Mouse (Mus musculus): ENCODE measurements at regions not wholly inside any gene's neighbourhood (a gene's known extent, or its start where the extent isn't known, plus 50 kb on each side); places are given as distances from the start of the nearest gene placed in this dataset.

GRCm38 (mm10) chr1:157014532-157015497 is 75.4 kb upstream of the Ralgps2 start:
- CTCF ChIA-PET = no interaction called here

- CTCF ChIA-PET = interaction anchor here (0.6 kb wide), 1 partner anchor 10 kb away, joined by 4 read pairs; no protein-coding TSS in a partner anchor
These were observed 74.2 kb upstream of the Ralgps2 start for GRCm38 (mm10) chr1:157013669-157014048.

DNA sequence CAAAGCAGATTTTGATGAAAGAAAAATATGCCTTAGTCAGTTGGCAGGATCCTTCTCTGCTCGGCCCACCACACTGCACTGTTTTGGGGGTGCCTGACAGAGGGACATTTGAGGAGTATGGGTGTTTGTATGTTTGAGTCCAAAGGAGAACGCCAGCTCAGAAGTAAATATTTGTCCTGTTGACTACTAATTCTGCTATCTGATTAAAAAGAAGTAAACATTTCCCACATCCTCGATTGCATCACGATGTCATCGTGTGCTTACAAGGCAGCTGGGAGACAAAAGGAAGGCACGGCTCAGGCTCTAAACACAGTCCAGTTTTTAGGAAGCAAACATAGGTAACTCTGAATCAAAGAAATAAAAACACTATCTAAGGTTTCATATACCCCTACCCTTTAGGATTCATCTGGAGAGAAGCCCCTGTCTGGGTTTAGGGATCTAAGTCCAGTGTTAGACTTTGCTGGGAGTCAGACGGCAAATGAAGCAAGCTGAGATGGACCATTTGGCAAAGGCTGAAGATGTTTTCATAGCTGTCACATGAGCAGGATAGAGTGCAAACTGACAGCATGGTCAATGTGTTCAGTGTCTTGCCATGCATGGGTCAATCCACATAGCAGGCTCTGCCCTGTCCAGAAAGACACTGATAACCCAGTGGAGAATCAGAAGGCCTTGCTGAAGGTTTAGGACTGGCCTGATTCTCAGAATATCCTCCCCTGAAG is 73.7 kb upstream of the Ralgps2 start:
- CTCF ChIA-PET = interaction anchor here (0.6 kb wide), 1 partner anchor 10 kb away, joined by 4 read pairs; no protein-coding TSS in a partner anchor

DNA sequence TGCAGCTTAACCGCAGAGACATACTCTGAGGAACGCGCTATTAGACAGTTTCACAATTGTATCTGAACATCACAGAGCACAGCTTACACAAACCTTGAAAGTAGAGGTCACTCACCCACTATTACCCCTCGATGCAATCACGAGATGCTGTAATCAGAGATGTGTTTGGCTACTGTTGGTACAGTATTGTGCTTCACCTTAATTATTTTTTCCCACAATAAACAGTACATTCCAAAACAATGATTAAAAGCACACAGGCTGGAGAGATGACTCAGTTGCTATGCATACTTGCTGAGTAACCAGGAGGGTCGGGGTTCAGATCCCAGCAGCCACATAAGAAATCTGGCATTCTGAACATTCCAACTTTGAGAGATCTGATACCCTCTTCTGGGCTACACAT is 71.8 kb upstream of the Ralgps2 start:
- CTCF ChIA-PET = interaction anchor here (0.7 kb wide), 1 partner anchor 7 kb away, joined by 3 read pairs; no protein-coding TSS in a partner anchor

- CTCF ChIA-PET = interaction anchor here (0.6 kb wide), 1 partner anchor 76 kb away, joined by 3 read pairs; no protein-coding TSS in a partner anchor
These were observed 70.0 kb upstream of the Ralgps2 start for GRCm38 (mm10) chr1:157009427-157009826.

DNA sequence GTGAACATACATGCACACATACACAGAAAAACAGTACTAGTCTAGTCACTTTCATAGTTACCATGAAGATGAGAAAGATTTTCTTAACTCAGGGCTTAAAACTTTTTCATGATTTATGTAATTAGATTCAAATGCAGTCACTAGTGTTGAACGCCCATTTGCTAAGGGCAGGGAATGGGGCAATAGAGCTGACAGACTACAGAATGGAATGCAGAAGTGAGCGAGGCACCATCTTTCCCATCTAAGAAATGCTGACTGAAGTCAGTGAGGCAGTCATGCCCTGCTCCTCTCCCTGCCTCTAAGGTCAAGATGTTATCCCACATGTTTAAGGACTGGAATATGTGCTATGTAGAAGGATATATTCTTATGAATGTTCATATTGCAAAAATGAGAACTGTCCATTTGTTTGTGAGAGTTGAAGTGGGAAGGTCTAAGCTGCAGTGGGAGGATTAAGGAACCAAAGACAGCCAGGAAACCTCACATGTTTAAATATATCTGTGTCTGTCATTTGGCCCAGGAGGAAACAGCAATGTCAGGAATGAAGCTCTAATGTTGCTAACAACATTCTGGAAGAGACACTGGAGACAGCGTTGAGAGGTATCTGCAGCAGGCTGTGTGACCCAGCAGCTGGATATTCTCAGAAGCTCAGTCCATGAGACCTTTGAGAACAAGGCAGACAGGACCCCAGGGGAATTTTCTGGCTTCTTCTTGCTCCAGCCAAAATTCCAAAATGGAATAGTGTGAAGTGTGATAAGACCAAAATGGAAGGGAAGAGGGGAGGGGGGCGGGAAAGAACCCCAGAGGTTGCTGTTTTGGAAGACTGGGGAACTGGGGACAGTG is 68.7 kb upstream of the Ralgps2 start:
- CTCF ChIA-PET = interaction anchor here (0.5 to 1.0 kb wide), 5 partner anchors 11 to 153 kb away, joined by 3 to 10 read pairs (median 4); no protein-coding TSS in a partner anchor

DNA sequence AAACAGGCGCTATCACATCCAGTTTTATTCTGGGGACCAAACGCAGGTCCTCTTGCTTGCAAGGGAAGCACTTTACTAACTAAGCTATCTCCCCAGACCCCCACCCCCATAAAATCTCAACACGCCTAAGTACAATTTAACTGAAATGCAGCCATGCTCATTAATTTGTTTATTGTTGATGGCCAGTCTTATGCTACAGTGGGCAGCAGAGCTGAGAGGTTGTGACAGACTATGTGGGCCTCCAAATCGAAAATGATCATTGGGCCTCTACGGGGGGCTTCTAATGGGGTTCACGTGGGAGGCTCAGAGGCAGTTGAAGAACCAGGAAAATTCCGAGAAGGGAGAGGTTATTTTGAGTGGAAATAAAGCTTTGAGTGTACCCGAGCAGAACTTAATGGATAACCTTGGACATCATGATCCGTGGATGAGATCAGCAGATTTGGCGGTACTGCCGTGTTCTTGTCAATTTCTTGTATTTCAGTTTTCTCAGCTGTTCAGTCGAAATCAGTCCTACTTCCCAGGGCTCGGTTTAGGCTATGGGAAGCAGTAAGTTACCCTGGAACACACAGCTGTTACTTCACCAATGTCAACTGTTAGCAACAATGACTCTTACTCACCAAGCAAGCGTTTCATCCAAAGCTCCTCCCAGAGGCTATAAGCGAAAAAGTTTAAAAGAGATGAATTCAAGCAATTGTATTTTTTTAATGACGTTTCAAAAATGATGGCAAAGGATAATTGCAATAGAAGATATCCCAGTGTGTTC is 65.1 kb upstream of the Ralgps2 start:
- CTCF ChIA-PET = no interaction called here

DNA sequence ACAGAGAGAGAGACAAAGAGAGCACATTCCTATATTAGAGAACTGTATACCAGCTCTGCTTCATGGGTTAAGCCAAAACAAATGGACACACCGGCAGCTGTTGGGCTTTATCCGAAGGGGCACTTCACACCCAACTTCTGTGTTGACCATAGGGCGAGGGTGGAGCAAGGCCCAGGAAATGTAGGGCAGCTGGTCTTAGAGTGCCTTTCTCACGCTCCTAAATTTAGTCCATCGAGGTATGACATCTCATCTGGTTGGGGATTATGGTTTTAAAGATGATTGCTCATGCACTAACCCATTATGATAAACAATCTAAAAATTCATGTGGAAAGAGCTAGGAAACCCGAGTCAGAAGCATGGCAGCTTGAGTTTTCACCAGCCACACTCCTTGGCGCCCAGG is 63.6 kb upstream of the Ralgps2 start:
- CTCF ChIA-PET = interaction anchor here (0.6 to 1.3 kb wide), 4 partner anchors 20 to 60 kb away, joined by 3 to 9 read pairs (median 4); no protein-coding TSS in a partner anchor

GRCm38 (mm10) chr1:157002258-157002657 is 62.8 kb upstream of the Ralgps2 start:
- CTCF ChIA-PET = interaction anchor here (0.6 to 1.3 kb wide), 3 partner anchors 27 to 85 kb away, joined by 4 to 9 read pairs (median 5); no protein-coding TSS in a partner anchor

- CTCF ChIA-PET = interaction anchor here (0.6 to 1.4 kb wide), 2 partner anchors 26 to 63 kb away, joined by 4 read pairs; no protein-coding TSS in a partner anchor
These were observed 61.7 kb upstream of the Ralgps2 start for GRCm38 (mm10) chr1:157001008-157001660.

DNA sequence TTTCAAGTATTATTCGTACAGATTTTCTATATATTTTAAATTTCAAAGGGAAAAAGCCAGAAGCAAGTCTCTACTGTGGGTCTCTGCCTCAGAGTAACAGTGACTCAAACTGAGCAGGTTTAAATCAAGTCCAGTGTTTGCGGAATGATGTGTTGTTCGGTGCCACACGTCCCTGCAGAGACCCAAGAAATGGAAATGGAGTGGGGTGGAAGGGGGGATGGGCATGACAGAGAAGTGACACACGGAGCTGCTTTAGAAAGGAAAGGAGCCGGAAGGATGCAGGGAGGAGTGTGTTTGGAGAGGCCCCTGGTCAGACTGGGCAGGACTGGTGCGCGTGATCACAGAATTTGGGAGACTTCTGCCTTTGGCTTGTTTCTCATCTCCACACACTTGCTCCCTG is 60.5 kb upstream of the Ralgps2 start:
- CTCF ChIA-PET = no interaction called here

DNA sequence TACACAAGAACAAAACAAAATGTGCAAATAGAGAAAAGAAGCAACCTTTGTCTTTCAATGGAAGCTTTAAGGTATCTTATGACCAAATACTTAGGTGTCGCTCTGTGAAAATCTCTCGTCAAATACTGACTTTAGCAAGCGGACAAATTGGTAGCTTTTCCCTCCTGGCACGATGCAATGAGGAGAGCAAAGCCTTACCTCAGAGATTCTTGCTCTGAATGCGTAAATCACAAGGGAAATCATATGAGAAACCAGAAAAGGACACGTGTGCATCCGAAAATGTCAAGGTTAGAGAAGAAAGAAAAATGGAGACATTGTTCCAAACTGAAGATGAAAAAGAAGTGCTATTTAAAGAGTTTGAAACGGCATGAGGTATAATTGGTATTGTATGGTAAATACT is 59.8 kb upstream of the Ralgps2 start:
- CTCF ChIA-PET = interaction anchor here (0.5 to 0.7 kb wide), 2 partner anchors 22 to 40 kb away, joined by 3 read pairs; no protein-coding TSS in a partner anchor

DNA sequence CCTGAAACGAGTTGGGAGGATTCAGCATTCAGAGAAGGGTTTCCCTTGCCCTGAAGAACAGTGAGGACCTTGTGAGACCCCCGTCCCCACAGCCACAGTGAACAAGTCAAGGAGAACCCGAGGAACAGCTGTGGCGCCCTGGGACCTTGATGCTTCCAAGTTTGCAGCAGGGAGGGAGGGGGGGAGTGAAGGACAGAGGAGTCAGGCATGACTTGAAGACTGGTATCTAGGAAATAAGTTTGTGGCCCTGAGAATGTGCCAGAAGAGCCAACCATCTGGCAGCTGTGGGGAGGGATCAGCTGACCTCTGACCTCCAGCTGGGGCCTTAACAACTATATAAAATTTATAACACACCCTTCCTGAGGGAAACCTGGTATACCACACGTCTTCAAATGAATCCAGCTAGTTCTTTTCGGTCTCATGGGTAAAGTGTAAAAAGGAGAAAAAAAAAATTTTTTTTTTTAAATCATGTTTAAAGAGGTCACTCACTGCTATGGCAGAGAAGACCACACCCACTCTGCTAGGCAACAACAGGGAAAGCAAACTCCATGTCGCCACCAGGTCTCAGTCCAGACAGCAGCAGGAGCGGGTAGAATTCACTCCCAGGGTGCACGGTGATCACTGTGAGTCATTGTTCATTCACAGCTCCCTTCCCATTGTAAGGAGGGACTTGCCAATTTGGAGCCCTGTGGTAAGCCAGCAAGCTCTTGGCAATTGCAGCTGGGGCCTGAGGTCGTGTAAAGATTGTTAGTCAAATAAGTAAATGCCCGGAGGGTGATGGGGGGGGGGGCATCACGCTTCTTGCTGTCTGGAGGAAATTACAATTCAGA is 58.3 kb upstream of the Ralgps2 start:
- CTCF ChIA-PET = interaction anchor here (0.9 to 1.3 kb wide), 2 partner anchors 10 to 30 kb away, joined by 4 to 5 read pairs; no protein-coding TSS in a partner anchor

GRCm38 (mm10) chr1:156997033-156997432 is 57.6 kb upstream of the Ralgps2 start:
- CTCF ChIA-PET = interaction anchor here (0.9 to 1.3 kb wide), 2 partner anchors 11 to 31 kb away, joined by 4 to 5 read pairs; no protein-coding TSS in a partner anchor

DNA sequence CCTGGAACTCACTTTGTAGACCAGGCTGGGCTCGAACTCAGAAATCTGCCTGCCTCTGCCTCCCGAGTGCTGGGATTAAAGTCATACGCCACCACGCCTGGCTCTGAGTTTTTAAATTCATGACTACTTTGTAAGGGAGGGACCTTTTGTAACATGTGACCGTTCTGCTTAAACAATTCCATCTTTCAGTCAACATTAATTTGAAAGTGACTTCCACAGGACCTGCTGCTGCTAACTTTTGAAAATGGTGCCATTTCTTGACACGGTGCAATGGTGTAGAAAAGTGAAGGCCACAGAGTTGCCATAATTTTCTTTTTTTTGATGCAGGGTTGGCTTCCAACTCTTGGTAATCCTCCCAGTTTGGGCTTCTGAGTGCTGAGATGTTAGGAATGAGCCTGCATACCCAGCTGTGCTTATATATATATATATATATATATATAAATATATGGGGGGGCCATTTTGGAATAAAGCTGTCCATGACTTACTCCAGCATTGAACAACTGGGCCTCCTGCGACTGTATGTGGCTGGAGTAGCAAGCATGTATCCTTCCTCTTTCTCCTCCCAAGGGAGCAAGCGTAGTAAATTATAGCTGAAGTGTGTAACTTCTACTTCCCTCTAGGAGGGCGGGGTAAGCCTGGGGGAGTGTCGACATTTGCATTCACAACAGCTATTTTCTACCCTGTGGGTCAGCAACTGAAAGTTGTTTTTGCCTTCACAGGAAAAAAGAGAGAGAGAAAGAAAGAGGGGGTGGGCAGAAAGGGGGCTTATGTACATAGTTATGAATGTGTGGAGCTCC is 56.9 kb upstream of the Ralgps2 start:
- CTCF ChIA-PET = interaction anchor here (0.8 to 1.3 kb wide), 2 partner anchors 23 to 32 kb away, joined by 5 to 6 read pairs; no protein-coding TSS in a partner anchor

DNA sequence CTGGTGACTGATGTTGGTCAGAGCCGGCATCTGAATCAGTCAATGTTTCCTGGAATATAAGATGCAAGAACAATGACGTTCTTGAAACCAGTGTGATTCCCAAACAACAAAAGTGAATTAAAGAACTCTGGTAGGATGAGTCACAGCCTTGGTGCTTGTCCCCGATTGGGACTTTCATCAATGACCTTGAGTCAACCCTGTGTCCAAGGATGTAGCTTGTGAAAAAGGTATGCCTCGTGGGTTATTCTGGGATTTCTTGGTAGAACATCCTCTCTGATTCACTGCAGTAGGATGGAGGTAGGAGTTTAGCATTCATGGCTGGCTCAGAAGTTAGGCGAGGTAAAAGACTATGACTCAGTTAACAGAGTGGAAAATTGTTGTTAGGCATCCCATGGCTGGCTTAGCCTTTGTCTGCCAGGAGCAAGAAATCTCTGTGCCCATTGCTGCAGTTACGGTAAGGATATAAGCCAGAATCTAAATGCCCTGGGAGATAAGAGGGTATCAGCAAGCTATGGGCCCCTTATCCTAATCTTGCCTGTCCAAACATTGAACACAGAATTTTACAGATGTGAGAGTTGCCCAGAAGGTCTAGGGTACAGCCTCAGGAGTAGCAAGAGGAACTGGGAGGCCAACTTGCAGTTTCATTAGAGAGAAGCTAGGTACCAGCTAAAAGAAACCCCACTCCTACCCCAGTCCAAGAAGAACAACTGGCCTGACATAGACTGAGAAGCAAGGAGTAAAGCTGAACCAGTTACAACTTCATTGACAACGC is 55.9 kb upstream of the Ralgps2 start:
- CTCF ChIA-PET = interaction anchor here (0.8 kb wide), 1 partner anchor 24 kb away, joined by 6 read pairs; no protein-coding TSS in a partner anchor

- CTCF ChIA-PET = interaction anchor here (0.5 kb wide), 1 partner anchor 321 kb away, joined by 3 read pairs; the partner anchor contains the start of gene Tor3a
These were observed 55.2 kb upstream of the Ralgps2 start for GRCm38 (mm10) chr1:156994644-156995016.
